Mouse (Mus musculus) liver, adult 2 months (tissue): ENCODE data around the gene Ddx23. TPM values are rescaled to one million over a fixed set of nuclear protein-coding genes. Genes with fewer than 3 reads are reported as not detected.

Experiments
- DNase-seq: peaks from one replicate; pipeline ENCODE4 v3.0.0-alpha.2; 2011; ENCODE audit warnings: low read depth, low spot score; ENCODE audit errors: extremely low read depth
- H3K27ac ChIP-seq: fragments of 200-500 bp; replicated peaks from 2 replicates; pipeline ENCODE4 v1.5.1; 2012; ENCODE audit warnings: low read depth, mild to moderate bottlenecking, control low read depth, inconsistent platforms, low read length; ENCODE audit not compliant: insufficient read depth
- H3K27me3 ChIP-seq: fragments of 200-500 bp; 2 replicates; pipeline ENCODE4 v1.6.1; 2012; ENCODE audit warnings: mild to moderate bottlenecking, moderate library complexity, low read length, inconsistent platforms; ENCODE audit not compliant: control insufficient read depth, insufficient read depth
- H3K36me3 ChIP-seq: fragments of 200-500 bp; 2 replicates; pipeline ENCODE4 v1.6.1; 2012; ENCODE audit warnings: low read length, inconsistent platforms; ENCODE audit not compliant: control insufficient read depth, insufficient read depth
- H3K4me1 ChIP-seq: fragments of 200-500 bp; 2 replicates; pipeline ENCODE4 v1.6.1; 2011; ENCODE audit warnings: low read length; ENCODE audit not compliant: control insufficient read depth, insufficient read depth
- H3K4me3 ChIP-seq: fragments of 200-500 bp; 2 replicates; pipeline ENCODE4 v1.5.1; 2011; ENCODE audit warnings: low read depth, mild to moderate bottlenecking, control low read depth, low read length, moderate library complexity; ENCODE audit not compliant: insufficient read depth
- H3K79me2 ChIP-seq: fragments of 200-500 bp; 2 replicates; pipeline ENCODE4 v1.6.1; 2012; ENCODE audit warnings: inconsistent platforms, mild to moderate bottlenecking, low read length, moderate library complexity; ENCODE audit not compliant: control insufficient read depth, insufficient read depth
- H3K9ac ChIP-seq: fragments of 200-500 bp; 2 replicates; pipeline ENCODE4 v1.6.1; 2012; ENCODE audit warnings: low read depth, mild to moderate bottlenecking, control low read depth, inconsistent platforms, low read length
- CTCF ChIP-seq: fragments of 200-500 bp; IDR thresholded peaks from 2 replicates; pipeline ENCODE4 v1.5.1; 2011; ENCODE audit warnings: low read depth, low read length, control low read depth
- POLR2A ChIP-seq: fragments of 200-500 bp; IDR thresholded peaks from 2 replicates; pipeline ENCODE4 v1.6.1; 2011; ENCODE audit warnings: low read length, control low read depth; ENCODE audit not compliant: insufficient read depth; ENCODE audit errors: extremely low read depth
- WGBS: fragments of 180-500 bp; shearing (Covaris S2); methylation state at CpG from one replicate; pipeline ENCODE4 v1.1.7; 2018; 5-methylcytosine and 5-hydroxymethylcytosine counted together
- polyA plus RNA-seq: library from polyadenylated mRNA; depleted of rRNA; stranded (reverse); fragments of >200 nt; gene quantifications from 2 replicates; pipeline ENCODE4 v1.2.3, GENCODE M21; 2012
- total RNA-seq: library from RNA; depleted of rRNA; stranded (reverse); fragments of >200 nt; gene quantifications from 2 replicates; pipeline ENCODE4 v1.2.3, GENCODE M21; 2014

Gene Ddx23
- total and polyA plus RNA-seq, 2 experiments, result 18.8 to 27.6 TPM

GRCm38 (mm10) chr15:98616362-98617175, 46.1 kb downstream of the Ddx23 start:
- H3K36me3 ChIP-seq, result no peaks in the 10 kb centered on the region
- peak; percentile 85 for DNase-seq
- TF ChIP-seq POLR2A (no peak), CTCF (no peak)
- H3K9ac ChIP-seq, result no peak overlapping the region
- peaks cover 5% of the 10 kb centered on the region; the same call in 1 of the 2 replicates for H3K4me1 ChIP-seq
- H3K27me3 ChIP-seq, result no peaks in the 10 kb centered on the region; the same call in 1 of the 2 replicates
- 46% methylated on average over 20 of the region's 20 CpGs for WGBS
- no peak overlapping the region for H3K27ac ChIP-seq
- H3K79me2 ChIP-seq, result no peaks in the 10 kb centered on the region
- H3K4me3 ChIP-seq, result no peak overlapping the region

GRCm38 (mm10) chr15:98615751-98616150, 46.9 kb downstream of the Ddx23 start:
- DNase-seq, result no peak
- Histone ChIP-seq H3K27ac (no peak overlapping the region), H3K9ac (no peak overlapping the region), H3K36me3 (no peaks in the 10 kb centered on the region), H3K4me3 (no peak overlapping the region), H3K4me1 (peaks cover 5% of the 10 kb centered on the region; the same call in 1 of the 2 replicates), H3K27me3 (no peaks in the 10 kb centered on the region; the same call in 1 of the 2 replicates), H3K79me2 (no peaks in the 10 kb centered on the region)
- TF ChIP-seq POLR2A (no peak), CTCF (no peak)
- WGBS, result 88% methylated on average over 6 of the region's 6 CpGs

- H3K4me1 ChIP-seq, result peaks cover 5% of the 10 kb centered on the region; the same call in 1 of the 2 replicates
- no peak overlapping the region for H3K4me3 ChIP-seq
- no peak overlapping the region for H3K27ac ChIP-seq
- WGBS, result 58% methylated on average over 6 of the region's 6 CpGs
- H3K9ac ChIP-seq, result no peak overlapping the region
- no peaks in the 10 kb centered on the region; the same call in 1 of the 2 replicates for H3K27me3 ChIP-seq
- no peaks in the 10 kb centered on the region for H3K79me2 ChIP-seq
- peak; percentile 28 for DNase-seq
- TF ChIP-seq POLR2A (no peak), CTCF (no peak)
- no peaks in the 10 kb centered on the region for H3K36me3 ChIP-seq
Observed at GRCm38 (mm10) chr15:98614971-98615370, 47.7 kb downstream of the Ddx23 start.

GRCm38 (mm10) chr15:98614551-98614950, 48.1 kb downstream of the Ddx23 start:
- H3K36me3 ChIP-seq, result no peaks in the 10 kb centered on the region
- H3K4me3 ChIP-seq, result no peak overlapping the region
- H3K79me2 ChIP-seq, result no peaks in the 10 kb centered on the region
- H3K27ac ChIP-seq, result no peak overlapping the region
- 29% methylated on average over 9 of the region's 9 CpGs for WGBS
- no peaks in the 10 kb centered on the region; the same call in 1 of the 2 replicates for H3K27me3 ChIP-seq
- no peak for TF ChIP-seq CTCF
- no peak for TF ChIP-seq POLR2A
- peaks cover 5% of the 10 kb centered on the region; the same call in 1 of the 2 replicates for H3K4me1 ChIP-seq
- DNase-seq, result peak; percentile 70
- H3K9ac ChIP-seq, result no peak overlapping the region

GRCm38 (mm10) chr15:98612229-98612628, 50.5 kb downstream of the Ddx23 start:
- Histone ChIP-seq H3K79me2 (no peaks in the 10 kb centered on the region; the same call in 1 of the 2 replicates), H3K27ac (no peak overlapping the region), H3K27me3 (no peaks in the 10 kb centered on the region), H3K4me3 (no peak overlapping the region), H3K36me3 (no peaks in the 10 kb centered on the region), H3K9ac (no peak overlapping the region), H3K4me1 (peaks cover 7% of the 10 kb centered on the region; the same call in 1 of the 2 replicates)
- no peak for TF ChIP-seq CTCF
- no peak for TF ChIP-seq POLR2A
- no peak for DNase-seq
- 98% methylated on average over 3 of the region's 3 CpGs for WGBS

GRCm38 (mm10) chr15:98610131-98610633, 52.5 kb downstream of the Ddx23 start:
- Histone ChIP-seq H3K4me3 (peak overlapping the region; percentile 87), H3K27ac (peak overlapping the region; percentile 44), H3K36me3 (no peaks in the 10 kb centered on the region), H3K27me3 (no peaks in the 10 kb centered on the region), H3K4me1 (peaks cover 5% of the 10 kb centered on the region; the same call in 1 of the 2 replicates), H3K9ac (peak overlapping the region; percentile 76), H3K79me2 (no peaks in the 10 kb centered on the region; the same call in 1 of the 2 replicates)
- TF ChIP-seq POLR2A (no peak), CTCF (no peak)
- 14% methylated on average over 12 of the region's 12 CpGs for WGBS
- DNase-seq, result peak; percentile 80
